Mouse (Mus musculus) kidney, embryonic 14.5 days (tissue): Measurements from ENCODE around the gene Shq1. TPM values are rescaled to one million over a fixed set of nuclear protein-coding genes. Genes with fewer than 3 reads are reported as not detected.

ENCODE experiments used
- ATAC-seq: fragments of 200-750 bp; cut with Nextera tagmentation; 2 replicates; pipeline ENCODE4 v1.8.0; 2017; ENCODE audit warnings: moderate number of reproducible peaks, mild to moderate bottlenecking, moderate TSS enrichment, moderate library complexity; ENCODE audit not compliant: low FRiP score, low TSS enrichment
- H3K27ac ChIP-seq: fragments of 300-500 bp; sonication (generic); 2 replicates; pipeline ENCODE4 v1.5.1; 2014; ENCODE audit warnings: low read depth, mild to moderate bottlenecking, low read length, moderate library complexity, mixed read lengths
- H3K27me3 ChIP-seq: fragments of 300-500 bp; sonication (generic); 2 replicates; pipeline ENCODE4 v1.6.1; 2014; ENCODE audit warnings: mild to moderate bottlenecking, low read length; ENCODE audit not compliant: control insufficient read depth, insufficient read depth
- H3K36me3 ChIP-seq: fragments of 300-500 bp; sonication (generic); 2 replicates; pipeline ENCODE4 v1.6.1; 2014; ENCODE audit warnings: low read length, mixed read lengths; ENCODE audit not compliant: control insufficient read depth, insufficient read depth
- H3K4me1 ChIP-seq: fragments of 300-500 bp; sonication (generic); 2 replicates; pipeline ENCODE4 v1.6.1; 2014; ENCODE audit warnings: low read length, mixed read lengths; ENCODE audit not compliant: control insufficient read depth, insufficient read depth
- H3K4me2 ChIP-seq: fragments of 300-500 bp; sonication (generic); replicated peaks from 2 replicates; pipeline ENCODE4 v1.6.1; 2014; ENCODE audit warnings: low read depth, mild to moderate bottlenecking, low read length
- H3K4me3 ChIP-seq: fragments of 300-500 bp; sonication (generic); 2 replicates; pipeline ENCODE4 v1.5.1; 2014; ENCODE audit warnings: mild to moderate bottlenecking, low read length
- H3K9ac ChIP-seq: fragments of 300-500 bp; sonication (generic); 2 replicates; pipeline ENCODE4 v1.6.1; 2014; ENCODE audit warnings: low read depth, mild to moderate bottlenecking, low read length, moderate library complexity
- H3K9me3 ChIP-seq: fragments of 300-500 bp; sonication (generic); 2 replicates; pipeline ENCODE4 v1.6.1; 2016; ENCODE audit warnings: low read length; ENCODE audit not compliant: control insufficient read depth
- WGBS: fragments of 180-500 bp; shearing (Covaris S2); extraction: QIAGEN DNeasy Blood & Tissue Kit; methylation state at CpG from one replicate; pipeline ENCODE4 v1.1.7; 2014; 5-methylcytosine and 5-hydroxymethylcytosine counted together
- polyA plus RNA-seq: library from polyadenylated mRNA; unstranded; fragments of >200 nt; fragmentation: Nextera tagmentation; extraction: Ambion mirVana; gene quantifications from 2 replicates; pipeline ENCODE4 v1.2.1, GENCODE M21; 2014

Gene Shq1
- polyA plus RNA-seq, 1 experiment from 2014 or later, result 20.1 TPM

DNA sequence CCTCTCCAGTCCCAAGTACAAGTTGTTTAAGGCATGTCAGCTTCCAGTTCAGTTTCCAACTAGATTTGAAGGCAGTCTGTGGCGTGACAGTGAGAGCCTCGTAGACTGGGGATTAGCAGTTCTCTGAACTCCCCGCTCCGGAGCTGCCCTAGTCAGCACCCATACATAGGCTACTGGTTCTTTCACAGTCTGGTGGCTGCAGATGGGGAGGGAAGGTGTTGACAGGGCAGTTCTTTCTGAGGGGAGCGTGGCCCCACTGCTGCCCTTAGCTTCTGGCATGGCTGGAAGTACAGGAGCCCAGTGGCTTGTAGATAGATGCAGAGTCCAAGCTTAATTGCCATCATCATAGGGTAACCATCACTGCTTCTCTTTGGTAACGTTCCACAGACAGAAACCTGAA is 93.4 kb downstream of the Shq1 start:
- no peak overlapping the region for H3K4me3 ChIP-seq
- H3K27ac ChIP-seq, result no peak overlapping the region
- no peaks in the 10 kb centered on the region for H3K9me3 ChIP-seq
- H3K27me3 ChIP-seq, result no peaks in the 10 kb centered on the region
- no peak overlapping the region for H3K4me2 ChIP-seq
- no peak for ATAC-seq
- WGBS, result 87% methylated on average over 6 of the region's 6 CpGs
- H3K36me3 ChIP-seq, result no peaks in the 10 kb centered on the region
- no peaks in the 10 kb centered on the region for H3K4me1 ChIP-seq
- H3K9ac ChIP-seq, result no peak overlapping the region

DNA sequence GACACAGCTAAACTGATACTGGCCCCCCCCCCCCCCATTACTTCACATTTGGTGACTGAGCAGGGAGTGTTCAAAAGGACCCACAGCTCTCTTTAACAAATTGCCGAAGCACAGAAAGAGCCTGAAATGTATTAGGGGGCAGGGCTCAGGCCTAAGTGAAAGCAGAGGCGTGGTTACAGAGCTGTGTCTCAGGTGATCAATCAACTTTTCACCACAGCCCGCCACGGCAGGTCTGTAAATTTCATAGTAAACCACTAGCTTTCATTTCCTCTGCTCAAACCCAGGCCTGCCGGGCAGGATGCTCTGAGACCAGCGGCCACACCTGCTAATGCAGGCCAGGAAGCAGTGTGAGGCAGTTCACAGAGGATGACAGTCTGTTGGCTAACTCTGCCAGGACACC is 94.8 kb downstream of the Shq1 start:
- no peaks in the 10 kb centered on the region for H3K27me3 ChIP-seq
- no peak overlapping the region for H3K4me3 ChIP-seq
- H3K4me2 ChIP-seq, result no peak overlapping the region
- H3K36me3 ChIP-seq, result no peaks in the 10 kb centered on the region
- 30% methylated on average over 6 of the region's 6 CpGs for WGBS
- H3K9me3 ChIP-seq, result no peaks in the 10 kb centered on the region
- no peak overlapping the region for H3K9ac ChIP-seq
- no peak overlapping the region for H3K27ac ChIP-seq
- no peak for ATAC-seq
- H3K4me1 ChIP-seq, result no peaks in the 10 kb centered on the region

DNA sequence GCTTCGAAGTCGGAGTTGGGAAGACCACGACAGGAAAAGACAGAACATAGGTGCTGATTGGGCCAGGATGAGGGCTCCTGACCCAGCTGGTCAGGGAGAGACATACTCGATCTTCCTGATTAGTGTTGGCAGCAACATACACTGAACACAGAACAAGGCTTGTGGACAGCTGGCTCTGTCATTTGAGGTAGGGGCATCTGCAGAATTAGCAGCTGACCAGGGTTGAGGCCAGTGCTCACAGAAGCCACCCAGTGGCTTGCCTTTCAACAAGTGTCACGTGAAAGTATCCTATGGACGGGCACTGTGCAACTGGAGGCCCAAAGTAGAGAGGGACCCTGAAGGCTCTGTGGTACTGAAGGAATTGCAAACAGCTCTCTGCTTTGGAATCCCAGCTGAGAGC is 104.2 kb downstream of the Shq1 start:
- no peak overlapping the region for H3K4me3 ChIP-seq
- H3K27ac ChIP-seq, result no peak overlapping the region
- ATAC-seq, result no peak
- H3K9ac ChIP-seq, result no peak overlapping the region
- peaks cover 19% of the 10 kb centered on the region for H3K27me3 ChIP-seq
- H3K4me1 ChIP-seq, result 0 out of 2 replicates have a peak, but pooled peaks cover 5% of the 10 kb centered on the region
- no peaks in the 10 kb centered on the region for H3K9me3 ChIP-seq
- H3K36me3 ChIP-seq, result no peaks in the 10 kb centered on the region
- H3K4me2 ChIP-seq, result no peak overlapping the region
- WGBS, result 77% methylated on average over 6 of the region's 6 CpGs

DNA sequence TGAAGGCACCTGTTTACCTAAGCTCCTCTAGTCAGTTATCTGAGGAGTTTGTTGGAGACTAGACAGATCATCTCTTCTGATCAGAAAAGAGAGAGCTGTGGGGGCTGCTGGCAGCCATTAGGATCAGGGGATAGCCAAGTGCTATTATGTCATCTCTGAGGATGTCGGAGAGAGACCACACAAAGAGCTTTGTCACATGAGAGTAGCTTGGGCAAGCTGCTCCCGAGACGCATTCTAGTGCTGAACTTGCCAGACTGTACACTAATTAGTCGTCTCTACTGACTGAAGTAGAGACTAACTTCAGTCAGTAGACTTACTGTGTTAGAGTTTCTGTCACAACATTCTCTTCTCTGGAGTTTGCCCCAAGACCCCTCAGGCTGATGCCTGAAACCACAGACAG is 106.4 kb downstream of the Shq1 start:
- Histone ChIP-seq H3K27ac (no peak overlapping the region), H3K4me3 (no peak overlapping the region), H3K4me2 (no peak overlapping the region), H3K4me1 (0 out of 2 replicates have a peak, but pooled peaks cover 5% of the 10 kb centered on the region), H3K27me3 (peaks cover 26% of the 10 kb centered on the region), H3K9me3 (no peaks in the 10 kb centered on the region), H3K9ac (no peak overlapping the region), H3K36me3 (no peaks in the 10 kb centered on the region)
- ATAC-seq, result no peak
- 58% methylated on average over 4 of the region's 4 CpGs for WGBS

DNA sequence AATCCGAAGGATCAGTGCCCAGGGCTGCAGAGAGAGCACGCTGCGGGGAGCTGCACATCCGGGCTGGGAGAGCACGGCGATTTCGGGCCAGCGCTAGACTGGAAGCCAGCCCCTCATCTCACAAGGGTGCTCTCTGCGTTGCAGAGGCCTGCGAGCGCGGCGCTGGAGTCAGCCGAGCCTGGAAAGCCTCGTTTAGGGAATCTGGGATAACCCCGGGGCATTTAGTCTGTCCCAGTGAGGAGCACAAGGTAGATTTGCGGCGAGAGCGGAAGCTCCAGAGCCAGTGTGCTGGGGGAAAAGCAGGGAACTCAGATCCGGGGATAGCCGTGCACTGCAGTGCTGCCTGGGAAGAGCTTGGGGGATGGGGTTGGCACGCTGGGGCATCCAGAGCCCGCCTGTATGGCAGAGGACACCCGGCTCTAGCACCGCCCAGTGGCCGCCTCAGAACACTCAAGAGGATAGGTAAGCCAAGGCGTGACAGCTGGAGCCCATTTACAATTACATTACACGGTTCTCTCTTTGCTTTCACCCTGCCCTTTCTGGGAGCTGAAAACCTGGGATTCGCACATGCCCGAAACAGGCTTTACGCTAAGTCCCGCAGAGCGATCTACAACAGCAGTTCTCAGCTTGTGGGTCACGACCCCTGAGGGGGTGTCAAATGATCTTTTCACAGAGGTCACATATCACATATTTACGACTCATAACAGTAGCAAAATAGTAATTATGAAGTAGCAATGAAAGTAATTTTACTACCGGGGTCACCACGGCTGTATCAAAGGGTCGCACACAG is 107.2 kb downstream of the Shq1 start:
- peak overlapping the region; percentile 97 for H3K4me2 ChIP-seq
- peak overlapping the region; percentile 48 for H3K4me3 ChIP-seq
- H3K27me3 ChIP-seq, result peaks cover 26% of the 10 kb centered on the region
- 0 out of 2 replicates have a peak, but pooled peaks cover 5% of the 10 kb centered on the region for H3K4me1 ChIP-seq
- H3K9ac ChIP-seq, result peak overlapping the region; percentile 56
- no peak overlapping the region for H3K27ac ChIP-seq
- H3K9me3 ChIP-seq, result no peaks in the 10 kb centered on the region
- peak; percentile 85 for ATAC-seq
- WGBS, result 6% methylated on average over 38 of the region's 38 CpGs
- H3K36me3 ChIP-seq, result no peaks in the 10 kb centered on the region

DNA sequence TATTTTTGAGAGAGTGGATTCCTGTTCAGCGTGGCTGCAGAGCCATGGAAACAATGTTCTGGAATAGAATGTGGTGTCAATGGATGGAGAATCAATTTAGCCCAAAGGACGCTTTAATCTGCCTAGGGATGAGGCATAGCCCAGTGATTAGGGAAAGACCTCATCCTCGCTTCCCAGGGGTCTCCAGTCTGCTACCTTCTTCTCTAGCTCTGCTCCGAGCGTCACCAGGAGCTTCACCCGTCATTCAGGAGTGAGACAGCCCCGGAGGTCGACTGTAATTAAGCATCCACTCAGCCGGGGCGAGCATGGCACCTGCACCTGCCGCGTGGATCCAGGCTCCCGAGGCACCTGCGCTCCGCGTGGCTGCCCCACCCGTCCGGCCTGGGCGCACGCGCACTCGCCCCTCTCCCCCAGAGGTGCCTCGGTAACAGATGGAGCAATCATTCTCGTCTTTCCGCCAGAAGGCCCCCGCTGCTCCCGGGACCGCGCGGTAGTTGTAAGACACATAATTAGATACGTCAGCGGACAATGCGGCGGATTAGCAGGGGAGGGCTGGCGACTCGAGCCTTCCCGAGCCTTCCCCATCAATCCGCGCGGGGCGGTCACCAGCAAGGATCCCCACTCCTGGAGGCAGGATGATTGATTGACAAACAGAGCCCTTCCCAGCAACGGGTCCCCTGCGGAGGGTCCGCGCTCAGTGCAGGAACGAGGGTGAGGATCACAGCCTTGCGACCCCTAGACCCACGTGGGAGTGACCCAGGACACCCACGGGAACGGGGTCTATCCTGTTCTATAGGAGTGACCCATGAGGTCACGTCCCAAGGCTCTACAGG is 108.0 kb downstream of the Shq1 start:
- H3K9ac ChIP-seq, result peak overlapping the region; percentile 56
- peak overlapping the region; percentile 48 for H3K4me3 ChIP-seq
- WGBS, result 1% methylated on average over 51 of the region's 51 CpGs
- no peaks in the 10 kb centered on the region for H3K9me3 ChIP-seq
- ATAC-seq, result peak; percentile 34
- H3K36me3 ChIP-seq, result no peaks in the 10 kb centered on the region
- H3K27me3 ChIP-seq, result peaks cover 26% of the 10 kb centered on the region
- no peak overlapping the region for H3K27ac ChIP-seq
- peak overlapping the region; percentile 97 for H3K4me2 ChIP-seq
- 0 out of 2 replicates have a peak, but pooled peaks cover 5% of the 10 kb centered on the region for H3K4me1 ChIP-seq

DNA sequence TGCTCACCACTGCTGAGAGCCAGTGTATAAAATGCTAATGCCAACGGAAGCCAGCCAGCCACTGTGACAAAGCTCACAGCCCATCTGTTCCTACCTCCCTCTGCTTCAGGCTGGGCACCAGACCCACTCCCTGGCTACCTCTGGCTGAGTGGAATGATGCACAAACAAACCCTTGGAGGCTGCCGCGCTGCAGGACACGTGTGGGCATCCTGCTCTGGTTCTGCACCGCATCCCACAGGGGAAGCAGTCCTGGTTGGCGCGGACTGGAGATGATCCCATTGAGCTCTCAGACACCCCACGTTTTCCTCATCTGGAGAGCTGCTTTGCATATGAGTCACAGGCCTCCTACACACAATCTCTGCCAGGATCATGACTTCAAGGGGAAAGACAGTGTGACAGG is 112.9 kb downstream of the Shq1 start:
- Histone ChIP-seq H3K27me3 (peaks cover 17% of the 10 kb centered on the region), H3K4me2 (no peak overlapping the region)
- 55% methylated on average over 8 of the region's 8 CpGs for WGBS

DNA sequence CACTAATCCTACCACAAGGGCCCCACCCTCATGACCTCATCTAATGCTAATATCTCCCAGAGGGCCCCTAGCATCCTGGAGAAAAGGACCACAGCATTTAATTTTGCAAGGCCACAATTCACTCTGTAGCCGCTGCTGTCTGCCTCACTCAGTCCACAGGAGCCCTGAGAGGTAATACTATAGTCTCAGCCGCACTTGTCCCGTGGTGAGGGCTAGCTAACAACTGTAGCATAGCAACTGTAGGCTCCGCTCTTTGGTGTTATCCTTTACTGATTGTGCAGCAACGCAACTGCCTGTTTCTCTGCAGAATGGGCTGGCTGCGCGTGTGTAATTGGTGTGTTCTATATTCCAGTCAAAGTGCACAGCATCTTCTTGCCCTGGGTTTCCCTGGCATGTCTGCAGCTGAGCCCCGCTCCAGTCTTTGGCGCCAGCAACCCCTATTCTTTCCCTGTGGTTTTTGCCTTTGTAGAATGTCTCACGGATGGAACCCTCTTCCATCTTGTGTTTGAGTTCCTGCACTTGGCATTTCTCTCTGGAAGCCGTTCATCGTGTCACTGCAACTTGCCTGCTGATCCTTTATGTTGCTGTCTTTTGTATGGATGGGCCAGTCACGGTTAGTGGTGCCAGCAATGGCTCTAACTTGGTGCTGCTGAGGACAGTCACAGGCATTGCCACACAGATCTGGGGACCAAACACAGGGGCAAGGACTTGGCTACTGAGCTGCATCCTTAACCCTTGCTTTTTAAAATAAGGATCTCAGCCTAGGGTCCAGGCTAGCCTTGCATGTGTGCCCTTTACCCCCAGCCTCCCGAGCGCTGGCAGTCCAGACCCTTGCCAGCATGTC is 128.6 kb downstream of the Shq1 start:
- H3K27ac ChIP-seq, result no peak overlapping the region
- H3K4me3 ChIP-seq, result no peak overlapping the region
- H3K9me3 ChIP-seq, result no peaks in the 10 kb centered on the region
- no peak for ATAC-seq
- H3K4me1 ChIP-seq, result 0 out of 2 replicates have a peak, but pooled peaks cover 3% of the 10 kb centered on the region
- no peak overlapping the region for H3K4me2 ChIP-seq
- no peak overlapping the region for H3K9ac ChIP-seq
- H3K36me3 ChIP-seq, result no peaks in the 10 kb centered on the region
- 77% methylated on average over 15 of the region's 15 CpGs for WGBS
- peaks cover 3% of the 10 kb centered on the region; the same call in 1 of the 2 replicates for H3K27me3 ChIP-seq

More for the DNA sequence above, 112.9 kb downstream of the Shq1 start:
- no peaks in the 10 kb centered on the region for H3K4me1 ChIP-seq
- H3K27ac ChIP-seq, result no peak overlapping the region
- no peaks in the 10 kb centered on the region for H3K36me3 ChIP-seq
- H3K9me3 ChIP-seq, result no peaks in the 10 kb centered on the region
- H3K4me3 ChIP-seq, result no peak overlapping the region
- 0 out of 2 replicates have a peak, but pooled peaks have one; percentile 24 for ATAC-seq
- no peak overlapping the region for H3K9ac ChIP-seq
